Mouse (Mus musculus) ES-Bruce4 (cell line): Measurements from ENCODE around the gene Tom1l2.

ENCODE experiments used
- CTCF ChIP-seq: IDR thresholded peaks from one replicate; pipeline ENCODE4 v1.8.1; 2011; ENCODE audit warnings: low read depth, low read length
- POLR2A ChIP-seq: IDR thresholded peaks from one replicate; pipeline ENCODE4 v1.8.1; 2011; ENCODE audit warnings: low read length; ENCODE audit not compliant: insufficient read depth

DNA sequence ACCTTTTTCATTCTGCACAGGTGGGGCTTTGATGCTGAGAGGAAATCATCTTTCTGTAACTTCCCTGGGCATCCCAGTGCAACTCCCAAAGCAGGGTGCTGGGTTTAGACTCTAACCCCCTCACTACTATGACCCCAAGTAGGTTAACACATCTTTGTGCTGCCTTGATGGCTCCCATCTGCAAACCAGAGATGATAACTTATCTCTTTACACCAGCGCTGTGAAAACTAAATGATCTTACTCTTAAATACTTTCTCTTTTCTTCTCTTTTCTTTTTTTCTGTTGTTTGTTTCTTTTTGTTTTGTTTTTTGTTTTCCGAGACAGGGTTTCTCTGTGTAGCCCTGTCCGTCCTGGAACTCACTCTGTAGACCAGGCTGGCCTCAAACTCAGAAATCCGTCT, 6.8 kb downstream of the Tom1l2 start:
- no peak for TF ChIP-seq POLR2A
- no peak for TF ChIP-seq CTCF
